ENCODE assay signal across 17 mouse cellular contexts in genomic region chr14:30242818-30243205, GRCm38 (mm10).
"Had no signal": no experiment of that assay in that cellular context is flagged by ENCODE, and none has a peak within 500 bp of the region (broad histone marks: within the 10 kb centered on the region; RNA-seq: fewer than 3 reads in every experiment).

No protein-coding gene starts in this region.

- H3K4me1 ChIP-seq: limb, embryonic 15.5 days; midbrain, embryonic 15.5 days; neural tube, embryonic 12.5 days; stomach, embryonic 15.5 days had no signal

- DNase-seq: kidney, adult 11 months; kidney, adult 9 months; kidney, postnatal 10 days; kidney, postnatal 4 days; lung, embryonic 14.5 days; lung, postnatal 10 days; right cerebral cortex, postnatal 14 days; thymus, adult 2 months; thymus, postnatal 36 days had no signal

- H3K4me3 ChIP-seq: layer of hippocampus, adult 2 months; limb, embryonic 15.5 days; megakaryocyte, embryonic 14.5 days; midbrain, embryonic 15.5 days; neural tube, embryonic 12.5 days; stomach, embryonic 15.5 days had no signal

- H3K27ac ChIP-seq: layer of hippocampus, adult 2 months; limb, embryonic 15.5 days; macrophage; midbrain, embryonic 15.5 days; neural tube, embryonic 12.5 days; stomach, embryonic 15.5 days had no signal

- H3K9ac ChIP-seq: limb, embryonic 15.5 days; lung, embryonic 14.5 days; midbrain, embryonic 15.5 days; neural tube, embryonic 12.5 days; stomach, embryonic 15.5 days had no signal

- H3K9me3 ChIP-seq: limb, embryonic 15.5 days; midbrain, embryonic 15.5 days; neural tube, embryonic 12.5 days; stomach, embryonic 15.5 days had no signal

- H3K36me3 ChIP-seq: limb, embryonic 15.5 days; midbrain, embryonic 15.5 days; neural tube, embryonic 12.5 days; stomach, embryonic 15.5 days had no signal

- H3K27me3 ChIP-seq: limb, embryonic 15.5 days; midbrain, embryonic 15.5 days; neural tube, embryonic 12.5 days; stomach, embryonic 15.5 days had no signal

- ATAC-seq: midbrain, embryonic 15.5 days had no signal

- H3K4me2 ChIP-seq: limb, embryonic 15.5 days; lung, embryonic 14.5 days; midbrain, embryonic 11.5 days; midbrain, embryonic 15.5 days; neural tube, embryonic 12.5 days; stomach, embryonic 15.5 days had no signal
